Mouse (Mus musculus) forebrain, embryonic 12.5 days (tissue): Measurements from ENCODE around the gene Elavl3. TPM values are rescaled to one million over a fixed set of nuclear protein-coding genes. Genes with fewer than 3 reads are reported as not detected.

ENCODE experiments used
- ATAC-seq: fragments of 200-750 bp; cut with Nextera tagmentation; 2 replicates; pipeline ENCODE4 v1.8.0; 2017; ENCODE audit warnings: moderate TSS enrichment; ENCODE audit not compliant: low FRiP score
- H3K27ac ChIP-seq: fragments of 300-500 bp; sonication (generic); 2 replicates; pipeline ENCODE4 v1.5.1; 2016; ENCODE audit warnings: mild to moderate bottlenecking
- H3K27me3 ChIP-seq: fragments of 300-500 bp; sonication (generic); 2 replicates; pipeline ENCODE4 v1.6.1; 2016; ENCODE audit warnings: mild to moderate bottlenecking
- H3K36me3 ChIP-seq: fragments of 300-500 bp; sonication (generic); replicated peaks from 2 replicates; pipeline ENCODE4 v1.6.1; 2016; ENCODE audit warnings: mild to moderate bottlenecking
- H3K4me1 ChIP-seq: fragments of 300-500 bp; sonication (generic); 2 replicates; pipeline ENCODE4 v1.6.1; 2016
- H3K4me2 ChIP-seq: fragments of 300-500 bp; sonication (generic); 2 replicates; pipeline ENCODE4 v1.6.1; 2016; ENCODE audit warnings: mild to moderate bottlenecking, moderate library complexity
- H3K4me3 ChIP-seq: fragments of 300-500 bp; sonication (generic); replicated peaks from 2 replicates; pipeline ENCODE4 v1.5.1; 2016; ENCODE audit warnings: mild to moderate bottlenecking
- H3K9ac ChIP-seq: fragments of 300-500 bp; sonication (generic); 2 replicates; pipeline ENCODE4 v1.6.1; 2016; ENCODE audit warnings: mild to moderate bottlenecking
- H3K9me3 ChIP-seq: fragments of 300-500 bp; sonication (generic); 2 replicates; pipeline ENCODE4 v1.6.1; 2016
- WGBS: fragments of 180-500 bp; shearing (Covaris S2); methylation state at CpG from one replicate; pipeline ENCODE4 v1.1.7; 2016; 5-methylcytosine and 5-hydroxymethylcytosine counted together
- polyA plus RNA-seq: library from polyadenylated mRNA; unstranded; fragments of >200 nt; fragmentation: Nextera tagmentation; extraction: Ambion mirVana; gene quantifications from 2 replicates; pipeline ENCODE4 v1.2.1, GENCODE M21; 2016

Elavl3 gene
- polyA plus RNA-seq, 1 experiment from 2014 or later: 73.7 TPM

DNA sequence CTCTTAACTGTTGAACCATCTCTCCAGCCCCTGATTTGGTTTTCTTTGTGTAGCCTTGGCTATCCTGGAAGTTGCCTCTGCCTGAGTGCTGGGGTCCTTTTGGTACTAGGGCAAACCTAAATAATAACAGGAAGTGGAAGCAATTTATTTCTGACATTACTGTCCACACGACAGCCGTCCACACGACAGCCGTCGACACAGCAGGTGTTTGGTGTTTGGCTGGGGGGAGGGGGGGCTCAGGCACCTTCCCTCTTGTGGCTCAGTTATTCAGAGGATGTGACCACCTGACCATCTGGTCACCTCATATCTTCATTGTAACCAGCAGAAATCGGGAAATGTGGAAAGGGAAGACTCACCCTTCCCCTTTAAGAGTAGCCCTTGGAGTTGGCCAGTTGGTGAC lies 82.9 kb downstream of the Elavl3 start:
- no peak overlapping the region for H3K9ac ChIP-seq
- WGBS: 80% methylated on average over 6 of the region's 6 CpGs
- H3K27ac ChIP-seq: no peak overlapping the region
- H3K4me3 ChIP-seq: no peak overlapping the region
- no peak overlapping the region for H3K4me2 ChIP-seq
- H3K27me3 ChIP-seq: peaks cover 4% of the 10 kb centered on the region
- no peaks in the 10 kb centered on the region for H3K9me3 ChIP-seq
- H3K4me1 ChIP-seq: no peaks in the 10 kb centered on the region
- H3K36me3 ChIP-seq: no peaks in the 10 kb centered on the region
- ATAC-seq: no peak

Other genes with a start within 250 kb of the Elavl3 start
- gene Angptl8, start 216.5 kb downstream of the Elavl3 start, polyA plus RNA-seq: 0.45 TPM in 1 of 2 replicates, not detected in the other
- 17.5 and 18.9 TPM in 2 replicates for gene Dock6, start 199.4 kb downstream of the Elavl3 start, polyA plus RNA-seq
- 12.4 and 13.1 TPM in 2 replicates for gene Rab3d, start 133.8 kb downstream of the Elavl3 start, polyA plus RNA-seq
- 5.2 and 5.8 TPM in 2 replicates for gene Ccdc159, start 124.6 kb downstream of the Elavl3 start, polyA plus RNA-seq
- gene Tmem205, start 124.5 kb downstream of the Elavl3 start, polyA plus RNA-seq: 32.9 and 33.3 TPM in 2 replicates
- 37.0 and 40.9 TPM in 2 replicates for gene Plppr2, start 115.0 kb downstream of the Elavl3 start, polyA plus RNA-seq
- gene Swsap1, start 96.3 kb downstream of the Elavl3 start, polyA plus RNA-seq: 7.4 and 9.5 TPM in 2 replicates
- gene Epor, start 88.5 kb downstream of the Elavl3 start, polyA plus RNA-seq: 2.0 and 4.1 TPM in 2 replicates
- 2.1 and 3.4 TPM in 2 replicates for gene Rgl3, start 62.6 kb downstream of the Elavl3 start, polyA plus RNA-seq
- 5.0 and 5.3 TPM in 2 replicates for gene Ccdc151, start 49.4 kb downstream of the Elavl3 start, polyA plus RNA-seq
- 88.5 and 95.0 TPM in 2 replicates for gene Prkcsh, start 49.2 kb downstream of the Elavl3 start, polyA plus RNA-seq
- not detected in 2 replicates for gene Gm49318, start 19.2 kb upstream of the Elavl3 start, polyA plus RNA-seq
- gene Zfp653, start 19.4 kb upstream of the Elavl3 start, polyA plus RNA-seq: 15.8 and 16.4 TPM in 2 replicates
- 35.0 and 39.0 TPM in 2 replicates for gene Ecsit, start 33.4 kb upstream of the Elavl3 start, polyA plus RNA-seq
- gene Cnn1, start 47.2 kb upstream of the Elavl3 start, polyA plus RNA-seq: 2.3 and 3.9 TPM in 2 replicates
- gene Elof1, start 65.1 kb upstream of the Elavl3 start, polyA plus RNA-seq: 178 and 186 TPM in 2 replicates
- gene Acp5, start 83.7 kb upstream of the Elavl3 start, polyA plus RNA-seq: 3.6 and 6.6 TPM in 2 replicates
- gene Pigyl, start 104.8 kb upstream of the Elavl3 start, polyA plus RNA-seq: 63.2 and 65.8 TPM in 2 replicates
- 0.10 and 0.31 TPM in 2 replicates for gene Zfp872, start 136.1 kb upstream of the Elavl3 start, polyA plus RNA-seq
- gene Zfp809, start 173.7 kb upstream of the Elavl3 start, polyA plus RNA-seq: 10.1 and 11.3 TPM in 2 replicates
- 7.7 and 8.3 TPM in 2 replicates for gene Zfp599, start 207.9 kb upstream of the Elavl3 start, polyA plus RNA-seq